Mouse (Mus musculus) CH12.LX (cell line): ENCODE measurements around the gene Actb.

ENCODE experiments used
- CTCF ChIP-seq, 2 experiments: IDR thresholded peaks in 1 of 2; conservative IDR thresholded peaks in 1 of 2; 2 replicates each; pipeline ENCODE4 v1.5.1; 2011 to 2012; ENCODE audit warnings: low read depth in 2 of 2, low read length in 2 of 2, improper control_type of control experiment in 1 of 2, inconsistent platforms in 1 of 2, mild to moderate bottlenecking in 1 of 2, moderate library complexity in 1 of 2
- EP300 ChIP-seq: IDR thresholded peaks from 2 replicates; pipeline ENCODE4 v1.6.1; 2011; ENCODE audit warnings: low read length, improper control_type of control experiment
- POLR2A ChIP-seq: IDR thresholded peaks from 2 replicates; pipeline ENCODE4 v1.6.1; 2011; ENCODE audit warnings: low read depth, mild to moderate bottlenecking, improper control_type of control experiment, low read length
- UBTF ChIP-seq: IDR thresholded peaks from 2 replicates; pipeline ENCODE4 v1.6.1; 2012; ENCODE audit warnings: low read depth, mild to moderate bottlenecking, inconsistent platforms, low read length, improper control_type of control experiment, moderate library complexity
- ZKSCAN1 ChIP-seq: IDR thresholded peaks from 2 replicates; pipeline ENCODE4 v1.6.1; 2012; ENCODE audit warnings: low read depth, inconsistent platforms, low read length, improper control_type of control experiment, borderline replicate concordance
- ZNF384 ChIP-seq: IDR thresholded peaks from 2 replicates; pipeline ENCODE4 v1.6.1; 2012; ENCODE audit warnings: low read depth, low read length, improper control_type of control experiment, inconsistent platforms

DNA sequence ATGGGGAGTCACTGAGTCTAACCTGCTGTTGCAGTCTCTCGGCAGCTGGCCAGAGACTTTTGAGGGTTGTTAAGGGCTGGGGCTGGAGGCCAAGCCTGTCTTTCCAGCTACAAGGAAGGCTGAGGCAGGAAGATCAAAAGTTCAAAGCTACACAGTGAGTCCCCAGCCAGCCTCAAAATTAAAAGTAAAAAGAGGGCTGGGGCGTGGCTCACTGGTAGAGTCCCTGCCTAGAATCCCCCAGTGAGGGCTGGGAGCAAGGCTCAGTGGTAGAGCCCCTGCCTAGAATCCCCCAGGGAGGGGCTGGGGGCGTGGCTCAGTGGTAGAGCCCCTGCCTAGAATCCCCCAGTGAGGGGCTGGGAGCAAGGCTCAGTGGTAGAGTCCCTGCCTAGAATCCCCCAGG, 17.2 kb upstream of the Actb start:
- TF ChIP-seq POLR2A (no peak), CTCF (conservative IDR thresholded peaks at IDR 0.05 in 1 of 2, IDR thresholded peaks at IDR 0.05 in 1 of 2; ENCODE audit: low read depth in 2 of 2, low read length in 2 of 2) (no peak), EP300 (no peak), ZNF384 (no peak), ZKSCAN1 (no peak), UBTF (no peak)
